Mouse (Mus musculus): ENCODE data around the gene Arl14ep. TPM values are rescaled to one million over a fixed set of nuclear protein-coding genes. Genes with fewer than 3 reads are reported as not detected.

The Arl14ep gene
- total RNA-seq, 1 experiment, result 39.4 TPM

GRCm38 (mm10) chr2:106958916-106959315, 15.3 kb downstream of the Arl14ep start:
- no peak for TF ChIP-seq ZC3H11A (IDR thresholded peaks at IDR 0.05; ENCODE audit: borderline replicate concordance, low read depth, low read length)
- no peak for TF ChIP-seq CHD2 (IDR thresholded peaks at IDR 0.05; ENCODE audit: low read depth, low read length)
- no peak for TF ChIP-seq ZNF384 (IDR thresholded peaks at IDR 0.05; ENCODE audit: low read depth, low read length)
- no peak for TF ChIP-seq HCFC1 (IDR thresholded peaks at IDR 0.05; ENCODE audit: borderline replicate concordance, insufficient read depth, low read length)
- no peak for TF ChIP-seq MAFK (IDR thresholded peaks at IDR 0.05; ENCODE audit: insufficient read depth, low read depth, low read length)
- H3K9me3 ChIP-seq (ENCODE audit: control insufficient read depth, insufficient read depth, low read depth, low read length), result no peaks in the 10 kb centered on the region
- DNase-seq (ENCODE audit: low read depth, low spot score), result no peak
- H3K4me1 ChIP-seq (ENCODE audit: control insufficient read depth in 2 of 2, insufficient read depth in 2 of 2, low read length in 2 of 2, poor library complexity in 1 of 2), result 0 out of 4 replicates have a peak, but pooled peaks cover 0 to 5% of the 10 kb centered on the region in 2 experiments
- no peak overlapping the region for H3K27ac ChIP-seq (ENCODE audit: insufficient read depth, low read depth, low read length, poor library complexity, severe bottlenecking)
- in situ Hi-C loops (cut with MboI; ENCODE audit: low sequenced_read_pairs in 2 of 2, unreplicated experiment in 2 of 2), result loop anchor here (5.0 to 25.0 kb wide), 4 partner anchors 522 to 604 kb away; no protein-coding TSS in a partner anchor
- H3K9ac ChIP-seq (ENCODE audit: insufficient read depth, low read depth, low read length, poor library complexity, severe bottlenecking), result no peak overlapping the region
- H3K4me3 ChIP-seq (ENCODE audit: insufficient read depth in 1 of 2, low read depth in 1 of 2, low read length in 2 of 2, poor library complexity in 1 of 2, severe bottlenecking in 1 of 2), result no peak overlapping the region
- H3K36me3 ChIP-seq (ENCODE audit: control insufficient read depth, insufficient read depth, low read length, poor library complexity, severe bottlenecking), result peaks cover 3% of the 10 kb centered on the region; the same call in 1 of the 2 replicates

GRCm38 (mm10) chr2:106956146-106956545, 18.1 kb downstream of the Arl14ep start:
- Histone ChIP-seq H3K4me3 (ENCODE audit: insufficient read depth in 1 of 2, low read depth in 1 of 2, low read length in 2 of 2, poor library complexity in 1 of 2, severe bottlenecking in 1 of 2) (no peak overlapping the region), H3K4me1 (ENCODE audit: control insufficient read depth in 2 of 2, insufficient read depth in 2 of 2, low read length in 2 of 2, poor library complexity in 1 of 2) (0 out of 4 replicates have a peak, but pooled peaks cover 0 to 5% of the 10 kb centered on the region in 2 experiments), H3K9ac (ENCODE audit: insufficient read depth, low read depth, low read length, poor library complexity, severe bottlenecking) (no peak overlapping the region), H3K9me3 (ENCODE audit: control insufficient read depth, insufficient read depth, low read depth, low read length) (no peaks in the 10 kb centered on the region), H3K36me3 (ENCODE audit: control insufficient read depth, insufficient read depth, low read length, poor library complexity, severe bottlenecking) (no peaks in the 10 kb centered on the region), H3K27ac (ENCODE audit: insufficient read depth, low read depth, low read length, poor library complexity, severe bottlenecking) (no peak overlapping the region)
- DNase-seq (ENCODE audit: low read depth, low spot score), result no peak
- in situ Hi-C loops (cut with MboI; ENCODE audit: low sequenced_read_pairs in 2 of 2, unreplicated experiment in 2 of 2), result loop anchor here (5.0 to 25.0 kb wide), 4 partner anchors 519 to 601 kb away; no protein-coding TSS in a partner anchor
- TF ChIP-seq MAFK (IDR thresholded peaks at IDR 0.05; ENCODE audit: insufficient read depth, low read depth, low read length), result no peak
- no peak for TF ChIP-seq CHD2 (IDR thresholded peaks at IDR 0.05; ENCODE audit: low read depth, low read length)
- TF ChIP-seq ZC3H11A (IDR thresholded peaks at IDR 0.05; ENCODE audit: borderline replicate concordance, low read depth, low read length), result no peak
- TF ChIP-seq HCFC1 (IDR thresholded peaks at IDR 0.05; ENCODE audit: borderline replicate concordance, insufficient read depth, low read length), result no peak

- H3K4me3 ChIP-seq (ENCODE audit: insufficient read depth in 1 of 2, low read depth in 1 of 2, low read length in 2 of 2, poor library complexity in 1 of 2, severe bottlenecking in 1 of 2), result no peak overlapping the region
- TF ChIP-seq ZC3H11A (IDR thresholded peaks at IDR 0.05; ENCODE audit: borderline replicate concordance, low read depth, low read length) (peak; percentile 97), MAFK (IDR thresholded peaks at IDR 0.05; ENCODE audit: insufficient read depth, low read depth, low read length) (no peak)
- no peak overlapping the region for H3K27ac ChIP-seq (ENCODE audit: insufficient read depth, low read depth, low read length, poor library complexity, severe bottlenecking)
- H3K4me1 ChIP-seq (ENCODE audit: control insufficient read depth in 2 of 2, insufficient read depth in 2 of 2, low read length in 2 of 2, poor library complexity in 1 of 2), result 0 out of 4 replicates have a peak, but pooled peaks cover 0 to 5% of the 10 kb centered on the region in 2 experiments
- in situ Hi-C loops (cut with MboI; ENCODE audit: low sequenced_read_pairs in 2 of 2, unreplicated experiment in 2 of 2), result loop anchor here (5.0 to 25.0 kb wide), 4 partner anchors 518 to 601 kb away; no protein-coding TSS in a partner anchor
- DNase-seq (ENCODE audit: low read depth, low spot score), result no peak
- no peaks in the 10 kb centered on the region for H3K36me3 ChIP-seq (ENCODE audit: control insufficient read depth, insufficient read depth, low read length, poor library complexity, severe bottlenecking)
- H3K9me3 ChIP-seq (ENCODE audit: control insufficient read depth, insufficient read depth, low read depth, low read length), result no peaks in the 10 kb centered on the region
- H3K9ac ChIP-seq (ENCODE audit: insufficient read depth, low read depth, low read length, poor library complexity, severe bottlenecking), result no peak overlapping the region
Observed at GRCm38 (mm10) chr2:106955621-106956020, 18.6 kb downstream of the Arl14ep start.

- TF ChIP-seq MAFK (IDR thresholded peaks at IDR 0.05; ENCODE audit: insufficient read depth, low read depth, low read length) (no peak), CHD2 (IDR thresholded peaks at IDR 0.05; ENCODE audit: low read depth, low read length) (no peak), ZC3H11A (IDR thresholded peaks at IDR 0.05; ENCODE audit: borderline replicate concordance, low read depth, low read length) (no peak), ZNF384 (IDR thresholded peaks at IDR 0.05; ENCODE audit: low read depth, low read length) (no peak), HCFC1 (IDR thresholded peaks at IDR 0.05; ENCODE audit: borderline replicate concordance, insufficient read depth, low read length) (no peak)
- in situ Hi-C loops (cut with MboI; ENCODE audit: low sequenced_read_pairs in 2 of 2, unreplicated experiment in 2 of 2), result loop anchor here (5.0 to 25.0 kb wide), 4 partner anchors 518 to 600 kb away; no protein-coding TSS in a partner anchor
- H3K4me3 ChIP-seq (ENCODE audit: insufficient read depth in 1 of 2, low read depth in 1 of 2, low read length in 2 of 2, poor library complexity in 1 of 2, severe bottlenecking in 1 of 2), result no peak overlapping the region
- no peaks in the 10 kb centered on the region for H3K9me3 ChIP-seq (ENCODE audit: control insufficient read depth, insufficient read depth, low read depth, low read length)
- H3K27ac ChIP-seq (ENCODE audit: insufficient read depth, low read depth, low read length, poor library complexity, severe bottlenecking), result no peak overlapping the region
- H3K4me1 ChIP-seq (ENCODE audit: control insufficient read depth in 2 of 2, insufficient read depth in 2 of 2, low read length in 2 of 2, poor library complexity in 1 of 2), result 0 out of 4 replicates have a peak, but pooled peaks cover 0 to 2% of the 10 kb centered on the region in 2 experiments
- no peaks in the 10 kb centered on the region for H3K36me3 ChIP-seq (ENCODE audit: control insufficient read depth, insufficient read depth, low read length, poor library complexity, severe bottlenecking)
- H3K9ac ChIP-seq (ENCODE audit: insufficient read depth, low read depth, low read length, poor library complexity, severe bottlenecking), result no peak overlapping the region
- no peak for DNase-seq (ENCODE audit: low read depth, low spot score)
Observed at GRCm38 (mm10) chr2:106954975-106955374, 19.2 kb downstream of the Arl14ep start.

GRCm38 (mm10) chr2:106942451-106942850, 31.8 kb downstream of the Arl14ep start:
- TF ChIP-seq ZC3H11A (IDR thresholded peaks at IDR 0.05; ENCODE audit: borderline replicate concordance, low read depth, low read length) (no peak), MAFK (IDR thresholded peaks at IDR 0.05; ENCODE audit: insufficient read depth, low read depth, low read length) (no peak), CHD2 (IDR thresholded peaks at IDR 0.05; ENCODE audit: low read depth, low read length) (no peak), HCFC1 (IDR thresholded peaks at IDR 0.05; ENCODE audit: borderline replicate concordance, insufficient read depth, low read length) (no peak), ZNF384 (IDR thresholded peaks at IDR 0.05; ENCODE audit: low read depth, low read length) (no peak)

More at GRCm38 (mm10) chr2:106942451-106942850, 31.8 kb downstream of the Arl14ep start:
- no peak overlapping the region for H3K27ac ChIP-seq (ENCODE audit: insufficient read depth, low read depth, low read length, poor library complexity, severe bottlenecking)
- H3K9ac ChIP-seq (ENCODE audit: insufficient read depth, low read depth, low read length, poor library complexity, severe bottlenecking), result no peak overlapping the region
- no peak overlapping the region for H3K4me3 ChIP-seq (ENCODE audit: insufficient read depth in 1 of 2, low read depth in 1 of 2, low read length in 2 of 2, poor library complexity in 1 of 2, severe bottlenecking in 1 of 2)
- in situ Hi-C loops (cut with MboI; ENCODE audit: low sequenced_read_pairs in 2 of 2, unreplicated experiment in 2 of 2), result no loop called here
- H3K4me1 ChIP-seq (ENCODE audit: control insufficient read depth in 2 of 2, insufficient read depth in 2 of 2, low read length in 2 of 2, poor library complexity in 1 of 2), result no peaks in the 10 kb centered on the region
- no peaks in the 10 kb centered on the region for H3K9me3 ChIP-seq (ENCODE audit: control insufficient read depth, insufficient read depth, low read depth, low read length)
- DNase-seq (ENCODE audit: low read depth, low spot score), result no peak
- H3K36me3 ChIP-seq (ENCODE audit: control insufficient read depth, insufficient read depth, low read length, poor library complexity, severe bottlenecking), result no peaks in the 10 kb centered on the region

Measured in ES-E14 (cell line).